Mouse (Mus musculus) midbrain, embryonic 16.5 days (tissue): ENCODE measurements around the gene Bnip3. TPM values are rescaled to one million over a fixed set of nuclear protein-coding genes. Genes with fewer than 3 reads are reported as not detected.
A peak's percentile ranks its signal among the peaks of the same experiment; 100 is the strongest.

Source experiments
- ATAC-seq: fragments of 200-750 bp; cut with Nextera tagmentation; 2 replicates; pipeline ENCODE4 v1.8.0; 2017; ENCODE audit warnings: moderate TSS enrichment
- H3K27ac ChIP-seq: fragments of 300-500 bp; sonication (generic); 2 replicates; pipeline ENCODE4 v1.5.1; 2014; ENCODE audit warnings: mild to moderate bottlenecking, low read length, mixed read lengths
- H3K27me3 ChIP-seq: fragments of 300-500 bp; sonication (generic); 2 replicates; pipeline ENCODE4 v1.6.1; 2014; ENCODE audit warnings: low read depth, low read length, mixed read lengths; ENCODE audit not compliant: control insufficient read depth, insufficient read depth
- H3K36me3 ChIP-seq: fragments of 300-500 bp; sonication (generic); 2 replicates; pipeline ENCODE4 v1.6.1; 2014; ENCODE audit warnings: mild to moderate bottlenecking, low read length, moderate library complexity, mixed read lengths; ENCODE audit not compliant: control insufficient read depth, insufficient read depth
- H3K4me1 ChIP-seq: fragments of 300-500 bp; sonication (generic); 2 replicates; pipeline ENCODE4 v1.6.1; 2014; ENCODE audit warnings: mild to moderate bottlenecking, low read length, mixed read lengths; ENCODE audit not compliant: control insufficient read depth, insufficient read depth
- H3K4me2 ChIP-seq: fragments of 300-500 bp; sonication (generic); 2 replicates; pipeline ENCODE4 v1.6.1; 2014; ENCODE audit warnings: mild to moderate bottlenecking, low read length, mixed read lengths
- H3K4me3 ChIP-seq: fragments of 300-500 bp; sonication (generic); 2 replicates; pipeline ENCODE4 v1.5.1; 2014; ENCODE audit warnings: low read depth, mild to moderate bottlenecking, low read length, moderate library complexity, mixed read lengths
- H3K9ac ChIP-seq: fragments of 300-500 bp; sonication (generic); 2 replicates; pipeline ENCODE4 v1.6.1; 2014; ENCODE audit warnings: low read depth, low read length, mixed read lengths
- H3K9me3 ChIP-seq: fragments of 300-500 bp; sonication (generic); replicated peaks from 2 replicates; pipeline ENCODE4 v1.6.1; 2014; ENCODE audit warnings: mild to moderate bottlenecking, low read length, mixed read lengths; ENCODE audit not compliant: control insufficient read depth, poor library complexity, severe bottlenecking
- WGBS: fragments of 180-500 bp; shearing (Covaris S2); extraction: QIAGEN DNeasy Blood & Tissue Kit; methylation state at CpG from one replicate; pipeline ENCODE4 v1.1.7; 2014; 5-methylcytosine and 5-hydroxymethylcytosine counted together
- polyA plus RNA-seq: library from polyadenylated mRNA; unstranded; fragments of >200 nt; fragmentation: Nextera tagmentation; extraction: Ambion mirVana; gene quantifications from 2 replicates; pipeline ENCODE4 v1.2.1, GENCODE M21; 2015

Gene Bnip3
- polyA plus RNA-seq, result 106 and 113 TPM in 2 replicates

- peak within 1 kb of the TSS; percentile 85 for H3K4me3 ChIP-seq
- no peaks in the 10 kb centered on the region for H3K36me3 ChIP-seq
- peak within 1 kb of the TSS; percentile 41; the same call in 1 of the 2 replicates for H3K27ac ChIP-seq
- WGBS, result under 1% methylated on average over 55 of the region's 66 CpGs
- no peaks in the 10 kb centered on the region for H3K27me3 ChIP-seq
- H3K4me1 ChIP-seq, result peaks cover 19% of the 10 kb centered on the region
- peak; percentile 93 for ATAC-seq
- no peaks in the 10 kb centered on the region for H3K9me3 ChIP-seq
- peak within 1 kb of the TSS; percentile 81 for H3K4me2 ChIP-seq
- peak within 1 kb of the TSS; percentile 94 for H3K9ac ChIP-seq
Observed at GRCm38 (mm10) chr7:138909277-138910192, at the start of gene Bnip3. Bnip3 (minus strand) TSS chr7:138909519.

DNA sequence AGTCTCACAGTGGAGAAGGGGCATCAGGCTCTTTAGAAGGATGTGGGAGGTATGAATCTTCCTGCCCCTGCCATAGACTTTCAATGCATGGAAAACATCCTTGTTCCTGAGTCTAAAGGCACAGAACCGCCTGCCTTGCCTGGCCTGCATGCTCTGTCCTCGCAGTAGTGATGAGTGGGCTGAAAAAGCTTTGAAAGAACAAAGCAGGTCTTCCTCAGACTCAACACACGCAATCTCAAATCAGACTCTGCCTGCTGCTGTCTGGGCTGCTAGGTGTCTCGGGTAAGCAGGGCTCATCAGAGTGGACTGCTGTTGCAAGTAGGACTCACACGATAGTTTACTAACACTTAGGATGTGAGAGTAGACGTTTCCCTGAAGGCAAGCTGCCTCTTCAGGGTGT, 47.8 kb upstream of the Bnip3 start:
- H3K36me3 ChIP-seq, result no peaks in the 10 kb centered on the region
- no peaks in the 10 kb centered on the region for H3K9me3 ChIP-seq
- H3K27ac ChIP-seq, result no peak overlapping the region
- no peak overlapping the region for H3K4me3 ChIP-seq
- ATAC-seq, result no peak
- H3K27me3 ChIP-seq, result no peaks in the 10 kb centered on the region
- no peak overlapping the region for H3K9ac ChIP-seq
- WGBS, result 79% methylated on average over 6 of the region's 6 CpGs
- H3K4me2 ChIP-seq, result no peak overlapping the region
- H3K4me1 ChIP-seq, result no peaks in the 10 kb centered on the region

- Histone ChIP-seq H3K27ac (no peak overlapping the region), H3K4me1 (no peaks in the 10 kb centered on the region), H3K4me3 (no peak overlapping the region), H3K36me3 (no peaks in the 10 kb centered on the region), H3K27me3 (no peaks in the 10 kb centered on the region), H3K9ac (no peak overlapping the region), H3K4me2 (no peak overlapping the region), H3K9me3 (no peaks in the 10 kb centered on the region)
- ATAC-seq, result no peak
- 74% methylated on average over 7 of the region's 7 CpGs for WGBS
Observed at GRCm38 (mm10) chr7:138955787-138956186, 46.5 kb upstream of the Bnip3 start.

GRCm38 (mm10) chr7:138948309-138948708, 39.0 kb upstream of the Bnip3 start:
- no peaks in the 10 kb centered on the region for H3K36me3 ChIP-seq
- no peaks in the 10 kb centered on the region for H3K4me1 ChIP-seq
- H3K9ac ChIP-seq, result no peak overlapping the region
- no peaks in the 10 kb centered on the region; the same call in 1 of the 2 replicates for H3K27me3 ChIP-seq
- H3K4me2 ChIP-seq, result no peak overlapping the region
- H3K9me3 ChIP-seq, result no peaks in the 10 kb centered on the region
- H3K4me3 ChIP-seq, result no peak overlapping the region
- peak; percentile 36; the same call in 1 of the 2 replicates for ATAC-seq
- WGBS, result 42% methylated on average over 8 of the region's 8 CpGs
- H3K27ac ChIP-seq, result no peak overlapping the region

DNA sequence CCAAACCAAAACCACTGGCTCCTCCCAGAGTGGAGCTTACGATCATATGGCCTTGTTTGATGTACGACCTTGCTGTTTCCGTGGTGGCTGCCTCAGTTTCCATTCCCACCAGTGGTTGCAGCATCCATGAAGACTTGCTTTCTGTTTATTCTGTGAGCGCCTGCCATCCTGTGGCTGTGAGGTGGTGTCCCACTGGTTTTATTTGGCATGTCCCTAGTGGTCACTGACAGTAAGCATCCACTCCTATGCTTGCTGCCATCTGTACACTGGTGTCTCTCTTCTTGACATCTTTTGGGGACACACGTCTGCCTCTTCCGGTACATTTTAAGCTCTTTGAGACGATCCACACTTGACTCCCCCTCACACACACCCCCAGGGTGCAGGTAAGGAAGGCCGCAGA, 38.4 kb upstream of the Bnip3 start:
- H3K9ac ChIP-seq, result no peak overlapping the region
- H3K4me2 ChIP-seq, result no peak overlapping the region
- H3K9me3 ChIP-seq, result no peaks in the 10 kb centered on the region
- 88% methylated on average over 8 of the region's 8 CpGs for WGBS
- H3K36me3 ChIP-seq, result no peaks in the 10 kb centered on the region
- H3K4me3 ChIP-seq, result no peak overlapping the region
- H3K27ac ChIP-seq, result no peak overlapping the region
- H3K4me1 ChIP-seq, result no peaks in the 10 kb centered on the region
- peaks cover 3% of the 10 kb centered on the region; the same call in 1 of the 2 replicates for H3K27me3 ChIP-seq
- no peak for ATAC-seq

- 62% methylated on average over 3 of the region's 3 CpGs for WGBS
- H3K27me3 ChIP-seq, result peaks cover 10% of the 10 kb centered on the region; the same call in 1 of the 2 replicates
Observed at GRCm38 (mm10) chr7:138945668-138946067, 36.3 kb upstream of the Bnip3 start.

GRCm38 (mm10) chr7:138942301-138942700, 33.0 kb upstream of the Bnip3 start:
- WGBS, result 84% methylated on average over 1 of the region's 1 CpGs
- Histone ChIP-seq H3K27ac (no peak overlapping the region), H3K4me1 (0 out of 2 replicates have a peak, but pooled peaks cover 4% of the 10 kb centered on the region)

More at GRCm38 (mm10) chr7:138945668-138946067, 36.3 kb upstream of the Bnip3 start:
- Histone ChIP-seq H3K4me2 (no peak overlapping the region), H3K4me1 (0 out of 2 replicates have a peak, but pooled peaks cover 2% of the 10 kb centered on the region), H3K9me3 (no peaks in the 10 kb centered on the region), H3K36me3 (no peaks in the 10 kb centered on the region), H3K4me3 (no peak overlapping the region), H3K27ac (no peak overlapping the region), H3K9ac (no peak overlapping the region)
- no peak for ATAC-seq

DNA sequence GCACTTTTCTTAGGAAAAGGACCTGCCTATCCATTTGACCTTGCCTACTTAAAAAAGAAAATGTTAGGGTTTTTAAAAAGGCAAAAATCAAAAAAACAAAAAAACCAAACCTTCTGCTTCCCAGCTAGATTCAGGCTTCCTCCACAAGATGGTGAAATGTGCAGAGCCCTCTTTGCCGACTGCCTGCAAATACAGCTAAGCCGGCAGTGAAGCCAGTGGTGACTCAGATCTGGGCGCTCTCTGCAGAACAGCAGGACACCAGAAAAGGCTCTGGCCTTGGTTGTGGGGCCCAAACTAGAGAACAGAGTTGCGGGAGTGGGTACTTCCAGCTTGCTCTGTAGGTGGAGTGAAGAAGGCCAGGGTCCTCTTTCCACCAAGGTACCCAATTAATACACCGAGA, 32.3 kb upstream of the Bnip3 start:
- peak overlapping the region; percentile 82 for H3K9ac ChIP-seq
- peak overlapping the region; percentile 83 for H3K27ac ChIP-seq
- peak overlapping the region; percentile 77 for H3K4me2 ChIP-seq
- H3K9me3 ChIP-seq, result no peaks in the 10 kb centered on the region
- 25% methylated on average over 5 of the region's 5 CpGs for WGBS
- no peaks in the 10 kb centered on the region for H3K36me3 ChIP-seq
- 0 out of 2 replicates have a peak, but pooled peaks cover 4% of the 10 kb centered on the region for H3K4me1 ChIP-seq
- peaks cover 23% of the 10 kb centered on the region for H3K27me3 ChIP-seq
- H3K4me3 ChIP-seq, result peak overlapping the region; percentile 69
- no peak for ATAC-seq

More at GRCm38 (mm10) chr7:138942301-138942700, 33.0 kb upstream of the Bnip3 start:
- H3K9me3 ChIP-seq, result no peaks in the 10 kb centered on the region
- no peak overlapping the region for H3K4me3 ChIP-seq
- no peak for ATAC-seq
- H3K27me3 ChIP-seq, result peaks cover 23% of the 10 kb centered on the region
- H3K4me2 ChIP-seq, result no peak overlapping the region; the same call in 1 of the 2 replicates
- H3K36me3 ChIP-seq, result no peaks in the 10 kb centered on the region
- H3K9ac ChIP-seq, result no peak overlapping the region
